Mouse (Mus musculus) CD8-positive naive resting alpha-beta T cell, adult 2 months (primary cell): Measurements from ENCODE around the gene Sptbn4.

Source experiments
- DNase-seq, 2 experiments: peaks; one replicate each; pipeline ENCODE4 v3.0.0; 2022; ENCODE audit warnings: low read depth in 2 of 2, low spot score in 2 of 2

Sptbn4 gene

DNA sequence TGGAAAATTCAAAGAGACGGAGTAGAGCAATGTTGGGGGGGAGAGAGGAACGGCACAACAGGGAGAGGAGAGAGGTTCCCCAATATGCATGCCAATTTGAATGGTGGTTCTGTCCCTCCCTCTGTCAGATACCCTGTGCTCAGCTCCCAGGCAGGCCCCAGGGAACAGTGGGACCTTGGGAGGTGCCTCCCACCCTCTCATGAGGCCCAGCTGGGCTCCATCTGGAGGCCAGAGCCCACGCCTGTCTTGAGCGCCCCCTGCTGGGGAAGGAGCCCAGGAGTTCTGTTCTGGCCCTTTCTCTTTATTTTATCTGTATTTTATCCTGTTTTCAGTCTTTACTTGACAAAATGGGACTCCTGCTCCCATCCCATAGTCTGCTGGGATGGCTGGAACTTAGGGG, 62.8 kb downstream of the Sptbn4 start:
- DNase-seq = peak; percentile 51 to 59

DNA sequence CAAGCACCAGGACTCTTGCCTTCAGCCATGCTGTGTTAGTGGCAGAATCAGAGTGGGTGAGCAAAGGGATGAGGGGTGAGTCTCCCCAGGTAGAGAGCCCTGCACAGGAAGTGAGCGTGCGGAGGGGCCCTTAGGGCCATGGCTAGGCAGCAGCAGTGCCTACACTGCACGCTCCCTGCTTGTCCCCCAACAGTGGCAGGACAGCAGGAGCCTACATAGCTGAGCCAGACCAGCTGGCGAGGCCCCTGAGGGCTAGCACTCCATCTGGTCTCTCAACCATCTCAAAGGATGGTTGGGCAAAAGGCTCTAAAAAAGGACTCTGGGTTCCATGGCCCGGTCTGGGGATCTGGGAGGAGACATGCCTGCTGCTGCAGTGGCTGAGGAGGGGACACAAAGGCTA, 63.4 kb downstream of the Sptbn4 start:
- DNase-seq = no peak

DNA sequence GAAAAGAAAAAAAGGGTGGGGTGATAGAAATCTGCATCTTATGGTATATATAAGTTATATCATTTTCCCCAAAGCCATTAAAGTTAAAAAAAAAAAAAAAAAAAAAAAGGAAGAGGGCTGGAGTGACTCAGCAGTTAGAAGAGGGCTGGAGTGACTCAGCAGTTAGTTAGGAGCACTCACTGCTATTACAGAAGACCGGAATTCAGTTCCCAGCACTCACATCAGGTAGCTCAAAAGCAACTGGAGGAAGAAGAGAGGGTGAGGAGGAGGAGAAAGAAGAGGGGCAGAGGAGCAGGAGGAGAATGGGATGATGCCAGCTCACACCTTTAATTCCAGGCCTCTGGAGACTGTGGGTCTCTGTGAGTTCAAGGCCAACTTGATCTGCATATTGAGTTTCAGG, 64.3 kb downstream of the Sptbn4 start:
- DNase-seq = no peak

DNA sequence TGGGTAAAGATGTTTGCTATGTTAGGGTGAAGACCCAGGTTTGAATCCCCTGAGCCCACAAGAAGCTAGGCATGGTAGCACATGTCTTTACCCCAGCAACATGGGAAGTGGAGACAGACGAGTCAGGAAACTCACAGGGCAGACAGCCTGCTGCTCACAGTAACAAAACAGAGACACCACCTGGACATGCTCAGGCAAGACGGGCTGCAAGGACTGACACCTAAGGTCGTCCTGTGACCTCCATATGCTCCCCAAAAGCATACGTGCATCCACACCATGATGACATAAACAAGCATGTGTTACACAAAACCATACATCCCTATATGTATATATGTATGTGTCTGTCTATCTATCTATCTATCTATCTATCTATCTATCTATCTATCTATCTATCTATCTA, 65.9 kb downstream of the Sptbn4 start:
- no peak for DNase-seq

DNA sequence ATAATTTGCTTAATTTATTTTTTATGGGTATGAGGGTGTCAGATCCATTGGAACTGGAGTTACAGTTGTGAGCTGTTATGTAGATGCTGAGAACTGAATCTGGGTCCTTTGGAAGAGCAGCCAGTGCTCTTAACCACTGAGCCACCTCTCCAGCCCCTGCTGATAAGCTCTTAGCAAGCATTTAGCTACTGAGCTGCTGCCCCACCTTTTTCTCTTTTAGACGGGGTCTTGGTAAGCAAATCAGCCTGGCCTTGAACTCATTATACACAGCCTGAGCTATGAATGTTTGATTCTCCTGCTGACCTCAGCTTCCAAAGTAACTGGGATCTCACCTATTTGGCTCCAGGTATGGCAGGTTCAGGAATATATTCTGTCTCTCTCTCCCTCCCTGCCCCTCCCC, 66.5 kb downstream of the Sptbn4 start:
- DNase-seq = no peak

DNA sequence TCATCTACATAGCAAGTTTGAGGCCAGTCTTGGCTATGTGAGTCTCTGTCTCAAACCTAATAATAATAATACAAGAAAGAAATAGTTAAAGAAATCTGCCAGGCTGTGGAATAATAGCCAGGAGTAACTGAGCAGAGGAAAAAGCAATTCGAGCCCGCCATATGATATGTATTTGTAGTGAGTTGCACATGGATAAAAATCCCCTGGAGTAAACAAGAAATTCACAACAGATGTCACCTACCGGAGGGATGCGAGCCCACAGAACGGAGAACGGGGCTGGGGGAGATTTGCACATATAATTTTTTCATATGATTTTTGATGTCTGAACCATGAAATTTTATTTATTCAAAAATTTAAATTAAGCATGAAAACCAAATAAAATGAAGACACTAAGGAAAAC, 67.7 kb downstream of the Sptbn4 start:
- DNase-seq = no peak

DNA sequence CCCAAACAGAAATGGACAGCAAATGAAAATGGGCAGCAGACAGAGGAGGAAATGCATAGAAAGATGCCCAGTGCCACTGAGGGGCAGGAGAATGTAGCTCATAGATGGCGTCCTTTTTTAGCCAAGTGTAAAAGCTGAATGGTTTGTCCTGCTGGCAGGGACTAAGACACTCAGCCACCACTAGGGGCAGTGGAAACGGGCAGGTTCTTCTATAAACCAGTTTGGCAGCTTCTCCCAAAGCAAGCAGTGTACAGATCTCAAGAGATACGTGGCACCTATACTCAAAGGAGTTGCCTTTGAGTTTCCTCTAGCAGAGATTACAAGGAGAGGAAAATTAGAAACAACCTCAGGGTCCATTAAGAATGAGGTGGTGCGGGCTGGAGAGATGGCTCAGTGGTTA, 69.1 kb downstream of the Sptbn4 start:
- no peak for DNase-seq

DNA sequence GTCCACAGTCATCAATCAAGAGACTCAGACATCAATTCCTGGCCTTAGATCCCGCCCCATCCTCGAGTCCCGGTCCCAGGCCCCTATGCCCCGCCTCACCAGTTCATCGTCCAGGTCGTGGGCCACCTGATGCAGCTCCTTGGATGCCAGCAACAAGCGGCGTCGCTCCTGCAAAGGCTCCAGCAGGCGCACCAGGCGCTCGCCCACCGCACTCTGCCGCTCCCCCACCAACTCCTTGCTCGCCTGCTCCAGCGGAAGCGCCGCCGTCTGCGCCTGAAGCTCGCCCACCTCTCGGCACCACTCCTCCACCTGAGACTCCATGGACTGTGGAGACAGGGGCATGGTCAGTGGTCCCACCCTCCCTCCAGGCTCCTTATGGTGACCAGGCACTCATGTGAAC, 72.2 kb downstream of the Sptbn4 start:
- DNase-seq = no peak

DNA sequence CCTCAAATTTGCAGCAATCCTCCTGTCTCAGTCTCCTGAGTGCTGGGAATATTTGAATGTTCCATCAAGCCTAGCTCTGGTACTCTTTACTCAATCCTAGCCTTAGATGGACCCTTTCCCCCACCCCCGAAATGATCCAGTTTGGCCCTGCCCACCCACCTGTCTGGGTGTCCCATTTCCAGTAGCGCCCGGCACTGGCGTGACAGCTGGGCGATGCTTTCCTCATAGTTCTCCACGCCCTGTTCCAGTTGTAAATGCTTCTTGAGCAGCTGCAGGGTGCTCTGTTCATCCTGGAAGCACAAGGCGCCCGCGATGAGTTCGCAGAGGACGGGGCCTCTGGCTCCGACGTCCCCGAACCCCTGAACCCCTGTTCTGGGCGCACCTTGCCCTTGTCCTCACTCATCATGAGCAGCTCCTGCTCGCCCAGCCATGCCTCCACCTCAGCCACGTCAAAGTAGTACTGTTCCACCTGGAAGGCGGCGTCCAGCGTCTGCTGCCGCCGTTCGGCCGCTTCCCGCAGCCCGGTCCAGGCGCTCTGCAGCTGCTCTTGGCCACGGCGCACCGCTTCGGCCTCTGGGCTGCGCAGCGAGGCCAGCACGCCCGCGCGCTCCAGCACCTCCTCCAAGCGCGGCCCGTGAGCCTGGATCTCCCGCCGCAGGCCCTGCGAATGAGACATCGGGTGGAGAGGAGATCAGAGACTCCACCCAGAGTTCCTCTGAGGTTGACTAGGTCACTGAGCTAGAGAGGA, 75.6 kb downstream of the Sptbn4 start:
- DNase-seq = no peak

DNA sequence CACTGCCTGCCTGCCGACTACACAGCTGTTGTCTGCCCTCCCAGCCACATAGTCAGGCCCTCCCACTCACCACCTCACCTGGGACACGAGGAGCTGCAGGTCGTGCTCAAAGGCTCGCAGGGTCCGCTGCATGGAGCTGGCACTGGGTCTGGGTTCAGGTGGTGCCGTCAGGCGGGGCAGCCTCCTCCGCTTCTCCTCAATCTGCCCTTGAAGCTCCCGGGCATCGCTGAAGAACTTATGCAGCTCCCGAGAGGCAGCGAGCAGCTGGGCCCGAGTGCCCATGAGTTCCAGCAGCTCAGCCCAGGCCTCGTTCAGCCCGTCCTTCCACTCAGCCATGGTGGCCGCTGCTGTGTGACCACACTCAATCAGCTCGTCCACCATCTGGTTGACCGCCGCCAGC, 78.4 kb downstream of the Sptbn4 start:
- DNase-seq = no peak

DNA sequence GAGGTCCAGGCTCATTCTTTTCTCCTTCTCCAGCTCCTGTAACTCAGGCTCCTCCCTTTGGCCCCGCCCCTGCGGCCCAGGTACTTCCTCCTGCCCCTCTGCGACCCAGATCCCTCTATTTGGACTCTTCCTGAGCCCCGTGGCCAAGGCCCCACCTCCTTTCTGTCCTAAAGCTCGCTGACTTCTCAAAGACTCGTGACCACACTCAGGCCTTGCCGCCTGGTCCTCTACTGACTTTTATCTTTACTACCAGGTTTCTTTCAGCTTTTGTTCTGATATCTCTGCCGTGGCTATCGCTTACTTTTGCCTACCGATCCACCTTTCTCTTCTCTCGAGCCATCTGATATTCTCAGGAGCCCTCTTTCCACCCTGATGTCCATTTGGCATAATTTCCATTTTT, 79.5 kb downstream of the Sptbn4 start:
- no peak for DNase-seq

DNA sequence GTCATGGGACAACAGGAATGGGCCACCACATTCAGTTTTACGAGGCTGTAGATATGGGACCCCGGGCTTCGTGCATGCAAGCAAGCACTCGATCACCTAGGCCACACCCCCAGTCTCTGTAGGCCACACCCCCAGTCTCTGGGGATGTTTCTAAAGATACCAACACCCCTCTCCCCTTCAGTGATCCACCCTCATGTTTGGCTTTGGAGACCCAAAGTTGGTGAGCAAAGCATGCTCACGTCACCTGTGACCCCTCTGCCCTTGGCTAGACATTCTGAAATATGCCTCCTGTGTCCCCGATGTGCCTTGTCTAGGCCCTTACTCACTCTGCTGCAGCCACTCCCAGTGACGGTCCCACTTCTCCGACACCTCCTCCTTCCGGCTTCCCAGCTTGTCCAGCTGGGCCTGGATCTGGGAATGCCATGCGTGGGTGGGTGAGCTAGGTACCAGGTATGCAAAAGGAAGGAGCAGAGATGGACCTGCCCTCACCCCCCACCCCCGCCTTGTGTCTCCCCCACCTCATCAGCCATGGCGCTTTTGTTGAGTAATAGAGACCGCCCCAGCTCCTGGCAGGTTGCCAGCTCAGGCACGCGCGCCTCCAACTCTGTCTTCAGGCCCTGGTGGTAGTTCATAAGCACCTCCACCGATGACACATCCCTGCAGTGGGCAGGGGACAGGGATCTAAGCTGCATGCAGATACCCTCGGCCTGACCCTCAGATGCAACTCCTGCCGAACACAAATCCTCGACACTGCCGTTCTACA, 81.2 kb downstream of the Sptbn4 start:
- DNase-seq = no peak

DNA sequence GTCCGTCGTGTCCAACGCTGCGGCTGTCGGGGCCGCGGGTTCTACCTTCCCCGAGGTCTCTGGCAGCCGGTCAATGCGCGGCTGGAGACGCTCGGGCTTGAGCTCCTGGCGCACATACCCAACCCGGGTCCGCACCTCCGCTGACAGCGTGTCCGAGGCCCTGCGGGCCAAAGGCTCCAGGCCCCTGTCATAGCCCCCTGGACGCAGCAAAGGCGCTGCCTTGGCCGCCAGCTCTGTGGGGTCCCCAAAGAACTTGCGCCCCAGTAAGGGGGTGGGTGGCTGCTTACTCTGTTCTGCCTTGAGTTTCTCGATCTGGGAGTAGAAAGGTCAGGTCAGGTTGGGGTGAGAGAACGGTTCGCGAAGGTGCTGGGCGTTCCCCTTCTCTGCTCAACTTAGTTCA, 83.1 kb downstream of the Sptbn4 start:
- no peak for DNase-seq

DNA sequence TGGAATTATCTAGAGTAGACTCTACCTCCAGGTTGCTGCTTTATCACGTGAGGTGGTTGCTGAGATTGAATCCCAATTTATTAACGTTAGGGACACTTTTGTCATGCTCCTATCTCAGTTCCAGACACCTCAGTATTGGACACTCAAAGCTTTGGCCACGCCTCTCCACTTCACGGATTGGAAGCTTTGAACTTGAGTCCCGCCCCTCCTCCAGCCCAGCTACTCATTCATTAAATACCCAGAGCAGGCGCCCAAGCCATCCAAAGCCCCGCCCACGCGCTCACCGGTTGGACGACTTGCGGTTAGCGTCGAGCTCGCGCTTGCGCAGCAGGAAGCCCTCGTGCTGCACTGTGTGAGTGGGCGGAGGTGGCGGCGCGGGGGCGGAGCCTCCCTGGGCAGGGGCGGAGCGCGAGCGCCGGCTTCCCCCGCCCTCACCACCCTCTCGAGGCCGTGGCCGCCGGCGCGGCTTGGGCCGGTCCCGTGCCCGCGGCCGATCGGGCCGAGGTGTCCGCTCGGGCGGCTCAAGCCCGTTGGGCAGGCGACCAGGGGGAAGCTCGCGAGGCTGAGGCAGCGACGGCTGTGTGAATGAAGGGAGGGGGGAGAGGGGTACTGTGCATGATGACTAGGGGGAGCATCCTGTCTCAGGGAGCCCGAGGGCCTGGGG, 86.1 kb downstream of the Sptbn4 start:
- DNase-seq = peak; percentile 78 to 86

DNA sequence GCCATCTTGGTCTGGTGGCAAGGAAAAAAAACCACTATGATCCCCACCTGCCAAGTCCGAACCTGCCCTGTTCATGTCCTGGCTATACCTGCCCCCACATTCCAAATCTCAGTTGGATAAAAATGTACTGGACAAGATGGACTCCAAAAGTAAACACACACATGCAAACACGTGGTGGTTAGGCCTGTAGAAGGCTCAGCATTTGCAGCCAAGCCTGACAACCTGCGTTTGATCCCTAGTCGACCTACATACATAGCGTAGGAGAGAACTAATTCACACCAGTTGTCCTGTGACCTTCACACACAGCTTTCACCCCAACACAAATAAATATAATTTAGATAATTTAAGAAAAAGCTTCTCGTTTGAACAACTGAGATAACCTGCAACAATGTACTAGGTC, 86.7 kb downstream of the Sptbn4 start:
- DNase-seq = no peak

DNA sequence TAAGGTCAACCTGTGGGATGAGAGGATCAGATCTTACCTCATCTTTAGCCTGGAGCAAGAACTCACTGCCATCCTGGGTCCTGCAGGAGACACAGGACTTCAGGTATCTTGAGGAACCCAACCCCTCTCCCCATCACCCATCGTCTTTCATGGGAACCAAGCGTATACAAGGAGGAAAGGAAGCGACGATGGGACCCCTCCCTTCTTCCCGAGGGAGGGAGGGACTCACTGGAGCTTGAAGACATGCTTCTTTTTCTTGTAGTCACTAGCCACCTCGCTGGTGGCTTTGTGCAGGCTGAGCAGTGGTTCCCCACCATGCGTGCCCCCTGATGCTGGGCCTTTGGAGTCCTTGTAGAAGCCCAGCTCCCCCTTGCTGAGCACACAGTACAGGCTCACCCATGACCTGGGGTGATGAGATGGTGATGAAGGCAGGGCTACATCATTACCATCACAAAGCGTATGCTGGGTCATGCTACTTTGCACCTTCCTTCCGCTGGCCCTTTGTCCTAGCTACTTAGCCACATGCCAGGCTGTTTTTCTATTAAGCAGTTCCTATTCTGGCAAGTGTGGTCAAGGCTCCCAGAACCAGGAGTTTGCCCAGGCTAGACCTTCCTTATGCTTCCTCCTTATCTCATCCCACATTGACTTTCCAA, 87.7 kb downstream of the Sptbn4 start:
- DNase-seq = no peak

DNA sequence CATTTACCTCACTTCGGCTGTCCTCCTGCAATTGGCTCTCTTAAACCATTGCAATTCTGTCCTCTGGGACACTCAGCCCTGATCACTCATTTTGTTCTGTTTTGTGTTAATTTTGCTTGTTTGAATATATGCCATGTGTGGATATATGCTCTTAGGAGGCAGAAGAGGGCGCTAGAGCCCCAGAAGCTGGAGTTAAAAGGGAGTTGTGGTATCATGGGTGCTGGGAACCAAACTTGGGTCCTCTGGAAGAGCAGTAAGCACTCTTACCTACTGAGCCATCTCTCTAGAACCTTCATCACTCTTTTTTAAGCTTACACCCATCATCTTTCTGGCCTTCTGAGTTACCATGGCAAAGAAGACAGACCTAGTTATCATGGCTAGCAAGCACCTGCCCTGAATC, 88.3 kb downstream of the Sptbn4 start:
- no peak for DNase-seq

DNA sequence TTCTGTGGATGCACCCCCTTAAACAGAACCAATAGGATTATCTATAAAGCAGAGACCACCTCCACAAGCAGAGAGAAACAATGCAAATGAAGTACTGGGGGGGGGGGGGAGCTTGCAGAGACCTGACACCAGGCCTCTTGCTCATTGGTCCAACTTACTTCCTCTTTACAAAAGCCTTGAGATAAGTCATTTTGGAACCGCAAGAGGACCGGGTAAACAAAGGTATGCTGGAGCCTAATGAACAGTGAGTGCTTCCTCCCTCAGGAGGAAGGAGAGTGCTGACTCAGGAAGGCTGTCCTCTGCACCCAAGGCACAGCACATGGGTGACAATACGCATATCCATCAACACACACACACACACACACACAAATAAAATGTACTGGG, 89.9 kb downstream of the Sptbn4 start:
- DNase-seq = no peak

DNA sequence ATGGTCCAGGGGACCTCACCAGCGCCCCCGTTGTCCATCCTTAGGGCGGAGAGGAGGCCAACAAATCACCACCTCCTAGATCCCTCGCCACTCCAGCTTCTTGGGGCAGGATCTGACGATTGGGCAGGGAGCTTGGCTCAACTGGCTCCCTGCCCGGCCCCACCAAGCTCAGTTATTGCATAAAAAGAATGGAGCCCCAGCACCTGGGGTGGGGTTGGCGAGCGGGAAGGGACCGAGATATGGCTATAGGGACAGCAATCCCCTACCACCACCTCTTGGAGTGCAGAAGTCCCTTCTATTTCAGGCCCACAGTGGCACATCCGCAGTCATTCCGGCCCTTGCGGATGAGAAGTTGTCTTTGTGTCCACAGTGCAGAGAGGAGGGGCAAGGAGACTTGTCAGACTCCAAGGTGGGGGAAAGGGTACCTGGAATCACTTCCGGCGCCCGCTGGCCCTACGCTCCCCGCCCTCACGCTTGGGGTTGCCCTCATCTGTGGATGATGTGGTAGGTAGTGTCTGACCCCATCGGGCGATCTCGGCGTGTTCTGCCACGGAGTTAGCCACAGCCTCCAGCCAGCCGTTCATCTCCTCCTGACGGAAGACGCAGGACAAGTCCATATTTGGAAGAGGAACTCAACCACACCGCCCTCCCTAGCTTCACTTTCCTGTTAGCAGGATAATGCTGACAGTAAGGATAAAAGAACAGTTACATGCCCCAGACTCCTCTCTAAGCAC, 90.5 kb downstream of the Sptbn4 start, which contains the start of gene Gm20479:
TSS of gene Gm20479 (minus strand) at position 559 of the 734 bp plus-strand sequence.
- DNase-seq = no peak

DNA sequence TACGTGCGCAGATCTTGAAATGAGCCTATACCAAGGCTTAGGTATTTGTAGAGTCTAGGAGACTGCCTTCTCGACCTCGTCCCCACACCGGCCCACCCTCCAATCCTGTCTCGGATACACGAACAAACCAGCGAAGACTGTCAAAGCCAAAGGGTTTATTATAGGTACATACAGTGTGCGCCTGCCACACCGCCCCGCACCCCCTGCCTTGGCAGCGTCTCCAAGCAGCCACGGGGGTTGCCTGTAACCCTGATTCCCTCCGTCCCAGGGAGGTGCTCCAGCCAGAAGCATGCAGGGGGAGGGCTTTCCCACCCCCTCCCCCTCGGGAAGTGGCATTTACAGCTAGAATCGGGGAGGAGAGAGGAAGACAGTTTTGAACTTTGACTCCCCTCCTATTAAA, 91.2 kb downstream of the Sptbn4 start:
- no peak for DNase-seq

DNA sequence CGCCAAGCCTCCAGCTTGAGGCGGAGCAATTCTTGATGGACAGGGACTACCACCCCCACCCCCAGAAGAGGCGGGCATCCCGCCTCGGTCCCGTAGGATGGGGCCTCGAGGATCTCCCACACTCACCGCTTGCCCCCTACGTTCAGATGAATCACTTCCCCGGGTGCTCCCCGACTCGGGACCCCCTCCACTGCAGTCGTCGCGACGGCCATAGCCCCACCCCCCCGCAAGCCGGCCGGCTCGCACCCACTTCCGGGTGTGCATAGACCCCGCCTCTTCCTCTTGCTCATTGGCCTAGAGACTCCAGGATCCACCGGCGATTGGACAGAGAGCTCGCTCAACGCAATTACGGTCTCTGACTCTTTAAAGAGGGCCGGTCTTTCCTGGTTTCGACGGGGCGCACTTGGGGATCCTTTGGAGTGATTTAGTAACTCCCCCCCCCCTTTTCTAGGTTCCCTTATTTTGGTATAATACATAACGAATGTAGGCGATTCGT, 91.7 kb downstream of the Sptbn4 start, which contains the start of gene Shkbp1:
TSS of gene Shkbp1 (minus strand) at position 275 of the 496 bp plus-strand sequence.
- peak; percentile 73 to 81 for DNase-seq
